Mouse (Mus musculus) stomach, postnatal 0 days (tissue): Measurements from ENCODE around the gene Myt1l. TPM values are rescaled to one million over a fixed set of nuclear protein-coding genes. Genes with fewer than 3 reads are reported as not detected.

Experiments used
- ATAC-seq: fragments of 200-750 bp; cut with Nextera tagmentation; 2 replicates; pipeline ENCODE4 v1.8.0; 2017; ENCODE audit not compliant: low FRiP score, low TSS enrichment
- DNase-seq: peaks from one replicate; pipeline ENCODE4 v3.0.0-alpha.2; 2016; ENCODE audit warnings: low spot score
- H3K27ac ChIP-seq: fragments of 300-500 bp; sonication (generic); replicated peaks from 2 replicates; pipeline ENCODE4 v1.5.1; 2014; ENCODE audit warnings: mild to moderate bottlenecking, control low read depth
- H3K27me3 ChIP-seq: fragments of 300-500 bp; sonication (generic); 2 replicates; pipeline ENCODE4 v1.6.1; 2014; ENCODE audit warnings: low read length; ENCODE audit not compliant: control insufficient read depth, insufficient read depth
- H3K36me3 ChIP-seq: fragments of 300-500 bp; sonication (generic); 2 replicates; pipeline ENCODE4 v1.6.1; 2014; ENCODE audit warnings: low read length, mixed read lengths; ENCODE audit not compliant: control insufficient read depth, insufficient read depth
- H3K4me1 ChIP-seq: fragments of 300-500 bp; sonication (generic); replicated peaks from 2 replicates; pipeline ENCODE4 v1.6.1; 2014; ENCODE audit warnings: antibody characterized with exemption; ENCODE audit not compliant: control insufficient read depth, insufficient read depth
- H3K4me2 ChIP-seq: fragments of 300-500 bp; sonication (generic); replicated peaks from 2 replicates; pipeline ENCODE4 v1.6.1; 2014; ENCODE audit warnings: low read depth, mild to moderate bottlenecking, control low read depth, moderate library complexity
- H3K4me3 ChIP-seq: fragments of 300-500 bp; sonication (generic); 2 replicates; pipeline ENCODE4 v1.5.1; 2014; ENCODE audit warnings: low read depth, low read length, control low read depth
- H3K9ac ChIP-seq: fragments of 300-500 bp; sonication (generic); 2 replicates; pipeline ENCODE4 v1.6.1; 2014; ENCODE audit warnings: mild to moderate bottlenecking, low read length, control low read depth, mixed read lengths
- H3K9me3 ChIP-seq: fragments of 300-500 bp; sonication (generic); 2 replicates; pipeline ENCODE4 v1.6.1; 2016; ENCODE audit warnings: low read length; ENCODE audit not compliant: control insufficient read depth
- CTCF ChIP-seq: IDR thresholded peaks from 2 replicates; pipeline ENCODE4 v1.5.1; 2016; ENCODE audit warnings: antibody characterized with exemption, low read depth, mild to moderate bottlenecking, moderate library complexity
- EP300 ChIP-seq: optimal IDR thresholded peaks from 2 replicates; pipeline ENCODE3; 2016; ENCODE audit warnings: antibody characterized with exemption
- WGBS: fragments of 180-500 bp; shearing (Covaris S2); extraction: QIAGEN DNeasy Blood & Tissue Kit; methylation state at CpG from one replicate; pipeline ENCODE4 v1.1.7; 2014; 5-methylcytosine and 5-hydroxymethylcytosine counted together
- polyA plus RNA-seq: library from polyadenylated mRNA; unstranded; fragments of >200 nt; fragmentation: Nextera tagmentation; extraction: Ambion mirVana; gene quantifications from 2 replicates; pipeline ENCODE4 v1.2.1, GENCODE M21; 2015

Gene Myt1l
- polyA plus RNA-seq, 1 experiment from 2014 or later = 0.76 TPM

DNA sequence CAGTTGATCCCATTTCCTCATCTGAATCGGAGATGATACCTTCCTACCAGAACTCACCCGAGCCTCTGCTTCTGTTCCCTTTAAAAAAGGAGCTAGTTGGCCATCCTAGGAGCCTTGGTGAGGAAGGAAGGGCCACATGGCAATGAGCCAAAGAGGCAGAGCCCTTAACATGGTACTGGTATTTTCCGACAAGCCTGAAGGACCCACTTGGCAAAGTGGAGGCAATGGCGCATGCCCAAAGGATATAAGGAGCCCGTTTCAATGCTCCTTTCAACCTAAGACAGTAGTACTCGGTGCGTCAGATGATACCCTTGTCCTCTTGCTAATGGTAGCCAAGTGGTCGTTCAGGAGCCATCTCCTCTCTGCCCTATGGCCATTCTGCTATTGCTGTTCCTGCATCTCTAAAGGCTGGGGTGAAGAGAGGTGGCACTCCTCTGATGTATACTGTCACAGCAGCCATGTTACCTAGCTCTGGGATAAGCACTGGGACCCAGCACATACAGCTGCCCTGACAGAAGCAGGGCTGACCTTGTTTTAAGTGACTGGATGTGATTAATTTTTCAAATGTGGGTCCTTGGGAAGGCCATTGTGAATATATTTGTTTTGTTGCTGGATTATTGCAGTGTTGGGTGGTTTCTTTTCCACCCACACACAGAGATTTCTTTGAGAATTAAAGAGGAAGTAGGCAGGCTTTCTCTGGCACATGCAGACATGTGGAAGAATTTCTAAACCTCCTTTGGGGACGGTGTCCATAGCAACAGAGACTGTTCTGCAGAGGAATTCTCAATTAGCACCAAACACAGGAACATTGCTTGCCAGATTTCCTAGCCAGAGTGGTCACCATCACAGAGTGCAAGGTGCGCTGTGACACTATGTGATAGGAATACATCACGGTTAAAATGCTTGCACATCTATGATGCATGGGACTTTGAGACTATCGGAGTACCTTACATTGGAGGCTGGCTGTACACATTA, 169.6 kb downstream of the Myt1l start:
- Histone ChIP-seq H3K4me1 (no peaks in the 10 kb centered on the region), H3K36me3 (no peaks in the 10 kb centered on the region)

DNA sequence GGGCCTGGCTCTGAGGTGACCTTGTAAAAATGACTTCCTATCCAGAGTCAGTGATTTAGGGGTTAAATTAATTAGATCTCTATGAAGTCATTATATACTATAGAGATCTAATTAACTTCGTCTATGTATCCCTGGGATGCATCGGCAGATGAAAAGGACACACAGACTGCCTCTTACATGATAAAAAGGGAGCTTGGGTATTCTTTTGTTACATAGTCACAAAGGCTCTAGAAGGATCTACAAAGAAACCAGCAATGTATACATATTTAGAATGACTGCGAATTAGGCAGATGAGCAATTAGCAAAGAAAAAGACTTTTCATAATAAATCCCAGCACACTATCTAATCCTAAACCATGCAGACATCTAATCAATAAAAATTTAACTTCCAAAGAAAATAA, 170.4 kb downstream of the Myt1l start:
- Histone ChIP-seq H3K9me3 (no peaks in the 10 kb centered on the region), H3K4me1 (no peaks in the 10 kb centered on the region), H3K36me3 (no peaks in the 10 kb centered on the region), H3K27me3 (no peaks in the 10 kb centered on the region), H3K4me3 (no peak overlapping the region), H3K27ac (no peak overlapping the region), H3K4me2 (no peak overlapping the region), H3K9ac (no peak overlapping the region)
- 69% methylated on average over 3 of the region's 3 CpGs for WGBS
- TF ChIP-seq EP300 (no peak), CTCF (no peak)
- ATAC-seq (no peak), DNase-seq (no peak)

More for the DNA sequence above, 169.6 kb downstream of the Myt1l start:
- H3K4me2 ChIP-seq = no peak overlapping the region
- H3K9me3 ChIP-seq = no peaks in the 10 kb centered on the region
- ATAC-seq = no peak
- no peak overlapping the region for H3K4me3 ChIP-seq
- DNase-seq = no peak
- H3K27me3 ChIP-seq = no peaks in the 10 kb centered on the region
- H3K27ac ChIP-seq = no peak overlapping the region
- WGBS = 80% methylated on average over 12 of the region's 12 CpGs
- no peak overlapping the region for H3K9ac ChIP-seq
- no peak for TF ChIP-seq EP300
- no peak for TF ChIP-seq CTCF

DNA sequence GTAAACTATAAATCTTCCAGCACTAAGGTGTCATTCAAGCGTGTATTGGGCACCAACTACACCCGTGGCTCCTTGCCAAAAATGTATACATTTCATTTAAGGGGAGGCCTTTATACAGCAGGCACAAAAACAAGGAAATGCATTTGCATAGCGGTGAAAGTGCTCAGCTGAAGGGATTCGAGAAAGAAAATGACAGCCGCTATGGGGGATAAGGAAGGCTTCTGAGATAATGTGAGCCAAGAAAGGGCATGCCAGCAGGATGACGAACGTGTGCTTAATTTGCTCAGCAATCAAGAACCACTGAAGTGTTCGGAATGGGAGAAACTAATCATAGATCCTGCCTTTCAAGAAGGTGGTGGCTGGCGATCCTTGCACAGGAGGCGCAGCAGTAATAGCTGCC, 170.8 kb downstream of the Myt1l start:
- H3K4me1 ChIP-seq = no peaks in the 10 kb centered on the region
- no peak overlapping the region for H3K4me2 ChIP-seq
- H3K4me3 ChIP-seq = no peak overlapping the region
- H3K9me3 ChIP-seq = no peaks in the 10 kb centered on the region
- H3K27me3 ChIP-seq = no peaks in the 10 kb centered on the region
- H3K9ac ChIP-seq = no peak overlapping the region
- ATAC-seq (no peak), DNase-seq (no peak)
- no peaks in the 10 kb centered on the region for H3K36me3 ChIP-seq
- WGBS = 25% methylated on average over 10 of the region's 10 CpGs
- H3K27ac ChIP-seq = no peak overlapping the region
- TF ChIP-seq CTCF (no peak), EP300 (no peak)

DNA sequence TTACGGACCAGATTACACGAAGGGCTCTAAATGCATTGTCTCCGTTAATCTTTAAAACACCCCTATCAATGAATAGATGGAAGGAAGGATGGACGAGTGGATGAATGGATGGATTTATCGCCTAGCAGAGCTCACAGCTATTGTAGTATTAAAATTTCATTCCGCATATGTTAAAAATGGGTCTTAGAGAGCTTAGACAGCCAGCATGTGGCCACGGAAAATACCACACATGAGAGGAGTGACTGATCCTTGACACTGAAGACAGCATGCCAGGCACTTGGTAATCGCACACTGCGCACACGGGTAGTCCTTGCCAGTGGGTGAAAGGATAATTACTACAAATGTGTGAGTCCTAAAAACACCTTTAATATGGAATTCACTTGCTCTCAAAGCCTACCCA, 171.2 kb downstream of the Myt1l start:
- Histone ChIP-seq H3K9ac (no peak overlapping the region), H3K4me2 (no peak overlapping the region), H3K27me3 (no peaks in the 10 kb centered on the region), H3K4me1 (no peaks in the 10 kb centered on the region), H3K27ac (no peak overlapping the region), H3K36me3 (no peaks in the 10 kb centered on the region), H3K4me3 (no peak overlapping the region), H3K9me3 (no peaks in the 10 kb centered on the region)
- 74% methylated on average over 10 of the region's 10 CpGs for WGBS
- TF ChIP-seq CTCF (no peak), EP300 (no peak)
- ATAC-seq (no peak), DNase-seq (no peak)

DNA sequence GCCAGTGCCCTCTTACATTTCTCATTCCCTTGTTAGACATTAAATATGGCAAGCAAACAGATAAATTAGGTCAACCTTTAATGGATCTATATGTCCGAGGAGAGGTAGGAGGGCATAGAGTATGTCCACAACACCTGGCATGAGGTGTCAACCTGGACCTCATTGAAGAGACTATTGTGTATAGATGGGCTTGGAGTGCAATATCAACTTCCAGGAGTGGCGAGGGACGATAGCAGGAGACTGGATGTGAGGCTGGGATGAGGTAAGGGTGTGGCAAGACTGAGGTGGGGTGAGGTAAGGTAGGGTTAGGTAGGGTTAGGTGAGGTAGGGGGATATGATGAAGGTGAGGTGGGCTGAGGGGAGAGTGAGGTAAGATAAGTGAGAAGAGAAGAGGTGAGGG, 171.8 kb downstream of the Myt1l start:
- no peak for DNase-seq

DNA sequence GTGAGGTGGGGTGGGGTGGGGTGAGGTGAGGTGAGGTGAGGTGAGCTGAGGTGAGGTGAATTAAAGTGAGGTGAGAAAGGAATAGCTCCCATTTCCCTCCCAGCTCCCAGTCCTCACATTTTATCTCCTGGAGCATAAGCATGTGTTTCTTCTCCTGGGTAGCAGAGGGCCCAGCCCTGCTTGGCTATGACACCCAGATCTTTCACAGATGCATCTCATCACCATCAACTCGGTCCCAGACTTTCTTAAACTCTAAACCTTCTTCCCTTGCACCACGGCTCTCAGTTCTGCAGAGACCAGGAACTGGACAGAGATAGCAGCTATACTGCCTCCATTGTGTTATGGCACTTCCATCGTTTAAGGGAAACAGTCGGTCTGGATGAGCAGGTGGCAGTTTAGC, 172.9 kb downstream of the Myt1l start:
- Histone ChIP-seq H3K4me1 (no peaks in the 10 kb centered on the region), H3K36me3 (no peaks in the 10 kb centered on the region), H3K27me3 (no peaks in the 10 kb centered on the region), H3K27ac (no peak overlapping the region), H3K9ac (no peak overlapping the region), H3K9me3 (no peaks in the 10 kb centered on the region), H3K4me2 (no peak overlapping the region), H3K4me3 (no peak overlapping the region)
- ATAC-seq (no peak), DNase-seq (no peak)
- TF ChIP-seq CTCF = no peak
- 44% methylated on average over 4 of the region's 4 CpGs for WGBS

More for the DNA sequence above, 171.8 kb downstream of the Myt1l start:
- no peaks in the 10 kb centered on the region for H3K27me3 ChIP-seq
- H3K27ac ChIP-seq = no peak overlapping the region
- H3K36me3 ChIP-seq = no peaks in the 10 kb centered on the region
- H3K4me1 ChIP-seq = no peaks in the 10 kb centered on the region
- no peak overlapping the region for H3K4me3 ChIP-seq
- 79% methylated on average over 3 of the region's 3 CpGs for WGBS
- TF ChIP-seq EP300 (no peak), CTCF (no peak)
- H3K9me3 ChIP-seq = no peaks in the 10 kb centered on the region
- ATAC-seq = no peak
- no peak overlapping the region for H3K4me2 ChIP-seq
- no peak overlapping the region for H3K9ac ChIP-seq
